Mouse (Mus musculus): ENCODE measurements around the gene Angptl8. TPM values are rescaled to one million over a fixed set of nuclear protein-coding genes. Genes with fewer than 3 reads are reported as not detected.

Gene Angptl8
- polyA plus RNA-seq, 1 experiment, result not detected

DNA sequence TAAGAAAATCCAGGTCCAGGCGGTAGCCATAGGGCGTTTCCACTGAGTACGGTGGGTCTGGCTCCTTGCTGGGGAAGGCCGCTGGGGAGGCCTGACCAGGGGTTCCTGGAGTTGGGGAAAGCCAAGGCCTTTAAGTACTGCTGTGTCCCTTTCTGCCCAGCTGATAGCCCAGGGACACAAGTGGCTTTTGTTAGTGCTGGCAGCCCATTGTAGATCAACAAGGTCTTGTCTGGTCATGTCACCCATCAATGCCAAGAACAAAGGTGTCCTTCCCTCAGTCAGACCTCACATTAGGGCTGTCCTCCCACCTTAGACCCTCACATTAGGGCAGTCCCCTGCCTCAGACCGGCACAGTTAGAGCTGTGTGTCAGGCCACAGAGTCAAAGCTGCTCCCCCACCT is 39.7 kb upstream of the Angptl8 start:
- no peak overlapping the region for H3K27ac ChIP-seq (ENCODE audit: insufficient read depth, low read length)
- H3K4me3 ChIP-seq (ENCODE audit: insufficient read depth, low read length), result no peak overlapping the region
- no peak for TF ChIP-seq CTCF (IDR thresholded peaks at IDR 0.05; ENCODE audit: extremely low read depth, insufficient read depth, low read length)
- no peak for TF ChIP-seq POLR2A (IDR thresholded peaks at IDR 0.05; ENCODE audit: extremely low read depth, insufficient read depth, low read length)
- H3K4me1 ChIP-seq (ENCODE audit: control insufficient read depth, insufficient read depth, low read length), result no peaks in the 10 kb centered on the region

DNA sequence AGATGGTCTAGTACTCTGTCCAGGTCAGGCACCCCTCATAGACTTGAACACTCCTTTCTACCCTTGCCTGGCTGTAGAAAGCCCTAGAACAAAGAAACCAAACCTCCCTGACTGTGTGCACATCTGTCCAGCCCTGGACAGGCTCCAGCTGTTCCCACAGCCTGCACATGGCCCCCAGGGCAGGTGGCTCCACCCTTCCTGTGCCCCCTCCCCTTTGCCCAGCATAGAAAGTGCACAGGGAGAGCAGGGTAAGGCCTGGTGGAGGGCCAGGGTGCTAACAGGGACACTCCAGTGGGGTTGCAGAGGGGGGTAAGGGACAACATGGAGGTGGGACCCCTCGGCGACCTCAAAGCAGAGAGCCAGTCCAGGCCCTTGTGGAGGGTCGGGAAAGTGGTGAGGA is 39.1 kb upstream of the Angptl8 start:
- TF ChIP-seq CTCF (IDR thresholded peaks at IDR 0.05; ENCODE audit: extremely low read depth, insufficient read depth, low read length) (no peak), POLR2A (IDR thresholded peaks at IDR 0.05; ENCODE audit: extremely low read depth, insufficient read depth, low read length) (no peak)
- no peak overlapping the region for H3K4me3 ChIP-seq (ENCODE audit: insufficient read depth, low read length)
- peak overlapping the region; percentile 41; the same call in 1 of the 2 replicates for H3K27ac ChIP-seq (ENCODE audit: insufficient read depth, low read length)

DNA sequence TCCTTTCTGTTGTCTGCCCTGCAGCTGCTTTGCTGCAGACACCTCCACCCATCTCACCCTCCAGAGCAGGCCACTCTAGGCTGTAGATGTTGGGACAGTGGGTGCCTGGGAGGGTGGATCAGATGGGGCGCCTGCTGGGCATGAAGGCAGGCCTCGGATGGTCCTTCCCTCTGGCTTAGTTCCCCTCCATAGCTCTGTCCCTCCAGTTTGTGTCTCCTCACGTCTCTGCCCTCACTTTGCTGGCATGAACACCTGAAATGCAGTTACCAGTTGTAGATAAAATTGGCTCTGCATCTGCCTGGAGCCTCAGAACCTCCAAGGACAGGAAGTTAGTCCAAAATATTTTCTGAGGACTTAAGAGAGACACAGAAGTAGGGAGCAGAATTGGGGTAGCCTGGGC is 38.4 kb upstream of the Angptl8 start:
- no peaks in the 10 kb centered on the region for H3K4me1 ChIP-seq (ENCODE audit: control insufficient read depth, insufficient read depth, low read length)
- no peak overlapping the region for H3K4me3 ChIP-seq (ENCODE audit: insufficient read depth, low read length)
- TF ChIP-seq CTCF (IDR thresholded peaks at IDR 0.05; ENCODE audit: extremely low read depth, insufficient read depth, low read length), result no peak
- no peak for TF ChIP-seq POLR2A (IDR thresholded peaks at IDR 0.05; ENCODE audit: extremely low read depth, insufficient read depth, low read length)
- H3K27ac ChIP-seq (ENCODE audit: insufficient read depth, low read length), result no peak overlapping the region

More for the DNA sequence above, 39.1 kb upstream of the Angptl8 start:
- H3K4me1 ChIP-seq (ENCODE audit: control insufficient read depth, insufficient read depth, low read length), result no peaks in the 10 kb centered on the region

DNA sequence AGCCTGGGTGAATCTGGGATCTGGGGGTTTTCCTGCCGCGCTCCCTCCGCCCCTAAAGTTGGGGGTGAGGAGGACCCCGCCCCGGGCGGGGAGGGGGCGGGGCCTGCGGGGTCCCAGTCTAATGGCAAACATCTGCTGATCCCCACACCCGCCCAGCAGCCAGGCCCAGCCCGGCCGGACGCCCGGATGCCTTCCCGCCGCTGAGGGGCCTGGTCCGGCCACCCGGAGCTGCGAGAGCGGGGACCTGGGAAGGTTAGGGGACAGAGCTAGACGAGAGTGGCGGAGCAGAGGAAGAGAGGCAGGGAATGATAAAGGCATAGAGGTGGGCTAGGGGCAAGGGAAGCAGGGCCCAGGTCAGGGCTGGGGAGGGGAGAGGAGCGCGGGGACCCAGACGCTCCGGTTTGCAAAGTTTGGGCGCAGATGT is 37.4 kb upstream of the Angptl8 start:
- TF ChIP-seq CTCF (IDR thresholded peaks at IDR 0.05; ENCODE audit: extremely low read depth, insufficient read depth, low read length), result no peak
- TF ChIP-seq POLR2A (IDR thresholded peaks at IDR 0.05; ENCODE audit: extremely low read depth, insufficient read depth, low read length), result no peak
- peak overlapping the region; percentile 68 for H3K4me3 ChIP-seq (ENCODE audit: insufficient read depth, low read length)
- H3K27ac ChIP-seq (ENCODE audit: insufficient read depth, low read length), result peak overlapping the region; percentile 43; the same call in 1 of the 2 replicates
- no peaks in the 10 kb centered on the region for H3K4me1 ChIP-seq (ENCODE audit: control insufficient read depth, insufficient read depth, low read length)

DNA sequence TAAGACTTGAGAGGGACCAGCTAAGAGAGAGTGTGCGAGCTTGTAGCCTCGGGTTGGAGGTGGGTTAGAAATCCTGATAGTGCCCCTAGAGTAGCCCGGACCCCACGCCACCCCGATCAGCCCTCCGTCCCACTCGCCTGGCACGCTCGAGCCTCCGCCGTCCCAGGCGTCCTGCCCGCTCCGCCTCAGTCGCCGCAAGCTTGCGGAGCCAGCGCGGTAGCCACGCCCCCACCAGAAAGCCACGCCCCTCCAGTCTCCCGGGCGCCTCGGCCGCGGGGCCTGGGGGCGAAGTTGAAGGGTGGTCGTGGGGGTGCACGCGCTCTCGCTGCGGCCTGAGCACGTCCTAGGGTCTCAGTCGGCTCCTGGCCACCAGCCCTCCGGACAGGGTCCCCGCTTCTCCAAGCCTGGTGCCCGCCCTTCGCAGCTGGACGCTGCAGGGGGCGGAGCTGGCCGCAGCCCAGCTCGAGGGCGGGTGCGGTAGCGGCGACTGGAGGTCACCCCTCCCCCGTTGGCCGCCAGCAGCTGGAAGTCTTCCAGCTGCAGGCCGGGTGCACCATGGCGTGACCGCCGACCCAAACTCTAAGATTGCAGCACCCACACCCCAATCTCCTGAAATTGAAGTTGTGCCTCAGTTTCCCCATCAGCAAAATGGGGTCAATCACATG is 36.8 kb upstream of the Angptl8 start, which contains the start of gene Kank2:
TSS of gene Kank2 (minus strand) at position 400 of the 665 bp plus-strand sequence.
- H3K4me3 ChIP-seq (ENCODE audit: insufficient read depth, low read length), result peak within 1 kb of the TSS; percentile 68
- no peak for TF ChIP-seq CTCF (IDR thresholded peaks at IDR 0.05; ENCODE audit: extremely low read depth, insufficient read depth, low read length)
- TF ChIP-seq POLR2A (IDR thresholded peaks at IDR 0.05; ENCODE audit: extremely low read depth, insufficient read depth, low read length), result no peak
- no peaks in the 10 kb centered on the region for H3K4me1 ChIP-seq (ENCODE audit: control insufficient read depth, insufficient read depth, low read length)
- H3K27ac ChIP-seq (ENCODE audit: insufficient read depth, low read length), result peak within 1 kb of the TSS; percentile 92

DNA sequence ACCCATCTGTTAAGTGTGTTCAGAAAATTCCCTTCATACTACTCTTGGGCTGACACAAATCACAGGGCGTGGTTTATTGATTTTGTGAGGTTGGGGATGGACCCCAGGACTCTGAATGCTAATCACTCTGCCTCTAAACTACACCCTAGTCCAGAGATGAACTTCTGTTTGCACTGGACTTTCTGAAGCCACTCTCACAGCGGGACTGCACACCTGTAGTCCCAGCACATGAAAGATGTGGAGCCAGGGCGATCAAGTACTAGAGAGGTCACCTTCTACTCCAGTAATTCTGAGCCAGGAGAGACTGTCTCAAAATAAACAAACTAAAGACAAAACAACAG is 36.3 kb upstream of the Angptl8 start:
- Histone ChIP-seq H3K27ac (ENCODE audit: insufficient read depth, low read length) (no peak overlapping the region), H3K4me1 (ENCODE audit: control insufficient read depth, insufficient read depth, low read length) (no peaks in the 10 kb centered on the region), H3K4me3 (ENCODE audit: insufficient read depth, low read length) (peak overlapping the region; percentile 68; the same call in 1 of the 2 replicates)
- TF ChIP-seq POLR2A (IDR thresholded peaks at IDR 0.05; ENCODE audit: extremely low read depth, insufficient read depth, low read length) (no peak), CTCF (IDR thresholded peaks at IDR 0.05; ENCODE audit: extremely low read depth, insufficient read depth, low read length) (no peak)

DNA sequence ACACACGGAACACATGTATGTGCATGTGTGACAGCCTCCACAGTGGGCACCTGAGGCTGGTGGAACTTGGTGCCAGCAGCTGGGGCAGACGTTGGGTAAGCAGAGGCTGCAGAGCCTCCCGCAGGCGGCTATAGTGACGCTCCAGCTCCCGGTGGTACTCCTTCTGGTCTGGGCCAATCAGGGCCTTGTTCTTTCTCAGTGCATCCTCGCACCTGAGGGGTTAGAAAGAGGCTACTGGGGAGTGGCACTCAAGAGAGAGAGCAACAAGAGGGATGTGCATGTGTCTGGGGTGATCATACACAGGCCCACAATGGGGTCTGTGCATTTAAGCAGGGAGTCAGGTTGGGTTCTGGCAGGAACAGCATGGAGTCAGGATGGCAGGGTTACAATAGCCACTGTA is 34.2 kb upstream of the Angptl8 start:
- H3K4me3 ChIP-seq (ENCODE audit: insufficient read depth, low read length), result no peak overlapping the region
- no peak overlapping the region for H3K27ac ChIP-seq (ENCODE audit: insufficient read depth, low read length)
- peaks cover 3% of the 10 kb centered on the region for H3K4me1 ChIP-seq (ENCODE audit: control insufficient read depth, insufficient read depth, low read length)
- no peak for TF ChIP-seq POLR2A (IDR thresholded peaks at IDR 0.05; ENCODE audit: extremely low read depth, insufficient read depth, low read length)
- TF ChIP-seq CTCF (IDR thresholded peaks at IDR 0.05; ENCODE audit: extremely low read depth, insufficient read depth, low read length), result no peak

DNA sequence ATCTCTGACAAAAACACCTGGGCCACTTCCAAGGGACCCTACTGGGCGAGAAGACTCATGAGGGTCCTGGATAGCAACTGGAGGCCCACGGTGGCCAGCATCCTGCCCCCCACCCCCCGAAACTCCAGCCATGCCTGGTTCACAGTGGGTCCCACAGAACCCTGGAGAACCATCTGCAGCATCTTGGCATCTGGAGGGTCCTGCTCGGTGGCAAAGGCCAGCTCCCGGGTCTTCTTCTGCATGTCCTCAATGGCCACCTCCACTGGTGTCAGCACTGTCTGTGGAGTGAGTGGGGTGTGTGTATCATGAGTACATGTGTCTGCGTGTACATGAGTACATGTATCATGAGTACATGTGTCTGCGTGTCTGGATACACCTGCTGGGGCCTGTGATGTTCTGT is 33.7 kb upstream of the Angptl8 start:
- TF ChIP-seq CTCF (IDR thresholded peaks at IDR 0.05; ENCODE audit: extremely low read depth, insufficient read depth, low read length) (no peak), POLR2A (IDR thresholded peaks at IDR 0.05; ENCODE audit: extremely low read depth, insufficient read depth, low read length) (no peak)
- no peak overlapping the region for H3K27ac ChIP-seq (ENCODE audit: insufficient read depth, low read length)
- H3K4me3 ChIP-seq (ENCODE audit: insufficient read depth, low read length), result no peak overlapping the region
- peaks cover 5% of the 10 kb centered on the region for H3K4me1 ChIP-seq (ENCODE audit: control insufficient read depth, insufficient read depth, low read length)

DNA sequence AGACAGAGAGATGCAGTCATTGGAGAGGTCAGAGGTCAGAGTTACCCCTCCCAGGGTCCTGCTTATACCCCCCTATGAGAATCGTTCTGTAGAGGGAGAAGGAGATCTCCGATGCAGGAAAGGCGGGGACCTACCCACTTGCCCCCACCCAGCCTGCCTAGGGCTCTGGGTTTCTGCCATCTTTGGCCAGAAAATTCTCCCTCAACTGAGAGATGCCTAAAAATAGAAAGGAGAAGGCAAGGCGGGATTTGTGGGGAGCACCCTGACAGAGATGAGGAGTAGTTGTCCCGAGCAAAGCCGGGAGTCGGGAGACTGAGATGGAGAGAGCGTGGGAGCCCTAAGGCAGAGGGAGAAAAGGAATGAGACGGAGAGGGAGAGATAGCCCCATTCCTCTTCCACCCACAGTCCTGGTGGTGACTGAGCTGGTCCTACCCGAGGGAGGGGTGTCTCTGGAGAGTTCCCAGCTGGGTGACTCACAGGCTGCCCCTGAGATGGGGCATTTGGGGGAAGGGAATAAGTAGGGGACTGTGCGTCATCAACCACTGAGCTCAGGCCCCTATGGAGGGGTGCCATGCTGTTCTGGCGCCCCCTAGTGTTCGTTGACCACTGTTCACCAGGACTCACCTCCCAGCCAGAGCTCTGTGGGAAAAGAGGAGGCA is 31.2 kb upstream of the Angptl8 start:
- no peak overlapping the region for H3K27ac ChIP-seq (ENCODE audit: insufficient read depth, low read length)
- TF ChIP-seq CTCF (IDR thresholded peaks at IDR 0.05; ENCODE audit: extremely low read depth, insufficient read depth, low read length) (peak; percentile 88), POLR2A (IDR thresholded peaks at IDR 0.05; ENCODE audit: extremely low read depth, insufficient read depth, low read length) (no peak)
- peak overlapping the region; percentile 3; the same call in 1 of the 2 replicates for H3K4me3 ChIP-seq (ENCODE audit: insufficient read depth, low read length)
- H3K4me1 ChIP-seq (ENCODE audit: control insufficient read depth, insufficient read depth, low read length), result peaks cover 8% of the 10 kb centered on the region

DNA sequence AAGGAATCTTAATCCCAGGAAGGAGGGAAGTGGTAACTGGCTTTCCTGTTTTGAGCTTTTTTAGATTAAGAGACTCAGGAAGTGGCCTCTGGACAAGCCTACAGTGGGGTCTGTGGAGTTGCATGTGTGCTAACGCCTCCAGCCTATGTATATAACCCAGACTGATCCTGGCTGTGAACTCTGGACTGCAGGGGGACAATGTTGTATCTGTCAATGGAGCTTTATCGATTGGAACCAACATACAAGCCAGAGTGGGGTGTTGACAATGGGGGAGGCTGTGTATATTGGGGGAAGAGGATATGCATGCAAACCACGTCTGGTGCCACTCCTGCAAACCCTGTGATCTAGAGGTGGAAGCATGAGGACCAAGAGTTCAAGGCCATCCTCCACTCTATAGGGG is 28.9 kb upstream of the Angptl8 start:
- peaks cover 8% of the 10 kb centered on the region for H3K4me1 ChIP-seq (ENCODE audit: control insufficient read depth, insufficient read depth, low read length)
- TF ChIP-seq POLR2A (IDR thresholded peaks at IDR 0.05; ENCODE audit: extremely low read depth, insufficient read depth, low read length), result no peak
- no peak for TF ChIP-seq CTCF (IDR thresholded peaks at IDR 0.05; ENCODE audit: extremely low read depth, insufficient read depth, low read length)
- H3K4me3 ChIP-seq (ENCODE audit: insufficient read depth, low read length), result no peak overlapping the region
- no peak overlapping the region for H3K27ac ChIP-seq (ENCODE audit: insufficient read depth, low read length)

All from cortical plate, adult 2 months (tissue).